Mouse (Mus musculus) embryonic fibroblast, embryonic 13.5 days (primary cell): ENCODE data around the gene Gm15114. TPM values are rescaled to one million over a fixed set of nuclear protein-coding genes. Genes with fewer than 3 reads are reported as not detected.
"Not testable (repeated sequence)": the region's sequence is repeated elsewhere in the genome, so short reads cannot be mapped to it uniquely, and the experiment has no call there.

Experiments used
- H3K27ac ChIP-seq: 2 replicates; pipeline ENCODE4 v1.5.1; 2012; ENCODE audit warnings: low read length, control low read depth, inconsistent platforms; ENCODE audit not compliant: insufficient read depth
- H3K4me1 ChIP-seq: 2 replicates; pipeline ENCODE4 v1.6.1; 2011; ENCODE audit warnings: low read length; ENCODE audit not compliant: control insufficient read depth, insufficient read depth
- H3K4me3 ChIP-seq: 2 replicates; pipeline ENCODE4 v1.5.1; 2011; ENCODE audit warnings: mild to moderate bottlenecking, control low read depth, low read length; ENCODE audit not compliant: insufficient read depth
- polyA plus RNA-seq: library from polyadenylated mRNA; stranded (reverse); fragments of >200 nt; gene quantifications from 2 replicates; pipeline ENCODE4 v1.2.4, GENCODE M21; 2011; ENCODE audit warnings: low read depth; ENCODE audit not compliant: missing spikeins, insufficient read length

The Gm15114 gene
- polyA plus RNA-seq = not detected in 2 replicates

GRCm38 (mm10) chrX:148488649-148489048 lies at the start of gene Gm15114:
Gene Gm15114, plus strand, starts transcription at chrX:148488949.
- H3K4me1 ChIP-seq, H3K4me3 ChIP-seq, H3K27ac ChIP-seq: not testable (repeated sequence)

Other genes with a start within 250 kb of the Gm15114 start
- not detected in 2 replicates for gene Gm8334, start 126.2 kb downstream of the Gm15114 start, polyA plus RNA-seq
- not detected in 2 replicates for gene Gm15127, start 174.6 kb downstream of the Gm15114 start, polyA plus RNA-seq